Mouse (Mus musculus): ENCODE measurements around the gene Hcfc2.

- TF ChIP-seq CTCF (IDR thresholded peaks at IDR 0.05; ENCODE audit: control insufficient read depth, insufficient read depth, low read length): no peak
- no peak for TF ChIP-seq POLR2A (IDR thresholded peaks at IDR 0.05; ENCODE audit: borderline replicate concordance, control insufficient read depth, low read depth, low read length)
Observed at GRCm38 (mm10) chr10:82790504-82790903, 94.5 kb downstream of the Hcfc2 start.
